Mouse (Mus musculus) MEL (cell line): ENCODE results near the gene Itgb6.

Experiments
- CTCF ChIP-seq, 3 experiments: IDR thresholded peaks in 2 of 3; conservative IDR thresholded peaks in 1 of 3; 2 replicates each; pipeline ENCODE4 v1.5.1; 2011 to 2012; ENCODE audit warnings: low read length in 3 of 3, low read depth in 2 of 3, mild to moderate bottlenecking in 2 of 3, improper control_type of control experiment in 1 of 3, inconsistent platforms in 1 of 3, mixed read lengths in 1 of 3, moderate library complexity in 1 of 3; ENCODE audit not compliant: control insufficient read depth in 1 of 3, insufficient read depth in 1 of 3, poor library complexity in 1 of 3, severe bottlenecking in 1 of 3
- E2F4 ChIP-seq: IDR thresholded peaks from 2 replicates; pipeline ENCODE4 v1.6.1; 2011; ENCODE audit warnings: low read depth, low read length, improper control_type of control experiment, borderline replicate concordance

DNA sequence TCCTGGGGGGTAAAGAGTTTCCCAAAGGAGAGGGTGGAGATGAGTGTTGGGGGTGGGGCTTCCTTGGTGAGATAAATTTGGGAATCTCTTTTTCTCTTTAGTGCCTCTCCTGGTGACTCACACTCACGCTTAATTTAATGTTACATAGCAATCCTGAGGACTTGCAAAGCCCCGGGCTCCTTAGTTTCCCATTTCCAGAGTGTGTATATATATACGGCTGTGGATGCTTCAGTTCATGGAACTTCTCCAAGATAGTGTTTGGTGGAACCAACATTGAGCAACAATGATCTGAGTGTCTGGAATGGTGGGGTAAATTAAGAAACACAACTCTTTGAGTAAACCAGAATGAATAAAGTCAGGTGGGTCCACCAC lies 108.6 kb downstream of the Itgb6 start:
- no peak for TF ChIP-seq CTCF (IDR thresholded peaks at IDR 0.05 in 2 of 3, conservative IDR thresholded peaks at IDR 0.05 in 1 of 3; ENCODE audit: control insufficient read depth in 1 of 3, insufficient read depth in 1 of 3, low read depth in 2 of 3, low read length in 3 of 3, poor library complexity in 1 of 3, severe bottlenecking in 1 of 3)
- TF ChIP-seq E2F4 = no peak
